In the genomic region with DNA sequence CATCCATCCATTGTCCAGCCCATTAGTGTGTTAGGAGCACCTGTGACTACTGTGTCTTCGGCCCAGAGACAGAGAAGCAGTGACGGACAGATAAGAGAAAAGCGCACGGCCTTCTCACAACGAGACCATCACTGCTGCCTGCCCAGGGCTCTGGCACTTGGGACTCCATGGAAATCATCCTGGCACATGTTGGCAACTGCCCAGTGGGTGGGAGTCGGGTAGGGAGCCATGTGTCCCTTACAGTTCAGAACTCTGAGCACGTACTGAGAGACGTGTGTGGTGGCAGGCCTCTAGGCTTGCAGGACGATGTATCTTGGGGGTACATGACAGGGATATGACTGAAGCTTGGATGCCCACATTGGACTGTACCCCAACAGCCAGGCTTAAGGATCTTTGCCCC, we compare ENCODE assay signal across 26 mouse cellular contexts. TPM values are rescaled to one million over a fixed set of nuclear protein-coding genes. Genes with fewer than 3 reads are reported as not detected.
"Had no signal": no experiment of that assay in that cellular context is flagged by ENCODE, and none has a peak within 500 bp of the region (broad histone marks: within the 10 kb centered on the region; RNA-seq: fewer than 3 reads in every experiment).

No protein-coding gene starts in this region.

- H3K9me3 ChIP-seq: heart, embryonic 13.5 days; heart, embryonic 15.5 days; hindbrain, embryonic 13.5 days; hindbrain, embryonic 15.5 days; kidney, embryonic 15.5 days; limb, embryonic 13.5 days; limb, embryonic 15.5 days; liver, embryonic 12.5 days had no signal

- ATAC-seq: intestine, embryonic 16.5 days; liver, embryonic 12.5 days had no signal

- H3K4me1 ChIP-seq: heart, embryonic 13.5 days; hindbrain, embryonic 15.5 days; kidney, embryonic 15.5 days; liver, embryonic 12.5 days had no signal

- H3K4me3 ChIP-seq: heart, adult 2 months; heart, embryonic 13.5 days; heart, embryonic 15.5 days; hindbrain, embryonic 13.5 days; hindbrain, embryonic 15.5 days; kidney, embryonic 15.5 days; limb, embryonic 13.5 days; limb, embryonic 15.5 days; liver, embryonic 12.5 days had no signal

- DNase-seq: gastrocnemius, postnatal 14 days; gastrocnemius, postnatal 36 days; heart, adult 11 months; heart, adult 2 months; heart, postnatal 14 days; heart, postnatal 36 days; kidney, adult 11 months; kidney, adult 2 months; kidney, adult 9 months; kidney, postnatal 14 days; kidney, postnatal 36 days; layer of hippocampus, adult 9-11 months; layer of hippocampus, postnatal 36 days had no signal

- H3K27me3 ChIP-seq: heart, embryonic 15.5 days; kidney, embryonic 15.5 days; limb, embryonic 13.5 days; limb, embryonic 15.5 days; liver, embryonic 12.5 days had no signal

- H3K27ac ChIP-seq: heart, adult 2 months; heart, embryonic 13.5 days; heart, embryonic 15.5 days; hindbrain, embryonic 13.5 days; hindbrain, embryonic 15.5 days; kidney, embryonic 15.5 days; kidney, postnatal 0 days; limb, embryonic 13.5 days; limb, embryonic 15.5 days; liver, embryonic 12.5 days; liver, embryonic 14.5 days had no signal

- H3K36me3 ChIP-seq: hindbrain, embryonic 13.5 days; hindbrain, embryonic 15.5 days; kidney, embryonic 15.5 days; limb, embryonic 13.5 days; limb, embryonic 15.5 days; liver, embryonic 12.5 days had no signal

- H3K9ac ChIP-seq: heart, embryonic 13.5 days; heart, embryonic 15.5 days; hindbrain, embryonic 13.5 days; hindbrain, embryonic 15.5 days; kidney, embryonic 15.5 days; limb, embryonic 13.5 days; limb, embryonic 15.5 days; liver, embryonic 12.5 days; liver, embryonic 14.5 days had no signal

- H3K4me2 ChIP-seq: heart, embryonic 13.5 days; heart, embryonic 15.5 days; hindbrain, embryonic 13.5 days; hindbrain, embryonic 15.5 days; kidney, embryonic 15.5 days; limb, embryonic 13.5 days; limb, embryonic 15.5 days; liver, embryonic 12.5 days had no signal

RNA-seq across cellular contexts. Expression of a gene that starts 38.1 kb away (rescaled TPM):
- total RNA-seq: hematopoietic stem cell, adult 5-6 weeks; liver, adult 2 months had no signal
- polyA plus RNA-seq: liver, adult 2 months had no signal
